Mouse (Mus musculus): Measurements from ENCODE around the gene Ccl2. TPM values are rescaled to one million over a fixed set of nuclear protein-coding genes. Genes with fewer than 3 reads are reported as not detected.

The Ccl2 gene
- polyA plus RNA-seq, 1 experiment from 2014 or later: 3.6 TPM

- Histone ChIP-seq H3K4me2 (ENCODE audit: low read length) (no peak overlapping the region), H3K36me3 (ENCODE audit: control insufficient read depth, insufficient read depth, low read length) (no peaks in the 10 kb centered on the region), H3K4me1 (ENCODE audit: control insufficient read depth, insufficient read depth, low read length) (no peaks in the 10 kb centered on the region), H3K27me3 (ENCODE audit: control insufficient read depth, insufficient read depth, low read length) (no peaks in the 10 kb centered on the region), H3K4me3 (replicated peaks; ENCODE audit: low read depth, low read length) (no peak overlapping the region), H3K9me3 (ENCODE audit: control insufficient read depth, low read length) (no peaks in the 10 kb centered on the region), H3K9ac (replicated peaks; ENCODE audit: low read length) (no peak overlapping the region), H3K27ac (replicated peaks; ENCODE audit: low read depth, low read length) (no peak overlapping the region)
- ATAC-seq (ENCODE audit: low FRiP score, low TSS enrichment) (no peak), DNase-seq (no peak)
- 71% methylated on average over 2 of the region's 2 CpGs for WGBS
Observed at GRCm38 (mm10) chr11:82030171-82030570, 5.2 kb upstream of the Ccl2 start.

- no peak overlapping the region for H3K4me2 ChIP-seq (ENCODE audit: low read length)
- no peaks in the 10 kb centered on the region for H3K36me3 ChIP-seq (ENCODE audit: control insufficient read depth, insufficient read depth, low read length)
- DNase-seq (no peak), ATAC-seq (ENCODE audit: low FRiP score, low TSS enrichment) (no peak)
- no peak overlapping the region for H3K9ac ChIP-seq (replicated peaks; ENCODE audit: low read length)
- no peak overlapping the region for H3K27ac ChIP-seq (replicated peaks; ENCODE audit: low read depth, low read length)
- no peaks in the 10 kb centered on the region for H3K4me1 ChIP-seq (ENCODE audit: control insufficient read depth, insufficient read depth, low read length)
- H3K4me3 ChIP-seq (replicated peaks; ENCODE audit: low read depth, low read length): no peak overlapping the region
- H3K9me3 ChIP-seq (ENCODE audit: control insufficient read depth, low read length): no peaks in the 10 kb centered on the region
- no peaks in the 10 kb centered on the region for H3K27me3 ChIP-seq (ENCODE audit: control insufficient read depth, insufficient read depth, low read length)
Observed at GRCm38 (mm10) chr11:82032136-82032535, 3.2 kb upstream of the Ccl2 start.

- no peak overlapping the region for H3K4me3 ChIP-seq (replicated peaks; ENCODE audit: low read depth, low read length)
- WGBS: 46% methylated on average over 8 of the region's 8 CpGs
- DNase-seq (peak; percentile 57), ATAC-seq (ENCODE audit: low FRiP score, low TSS enrichment) (no peak)
- no peaks in the 10 kb centered on the region for H3K9me3 ChIP-seq (ENCODE audit: control insufficient read depth, low read length)
- H3K27me3 ChIP-seq (ENCODE audit: control insufficient read depth, insufficient read depth, low read length): no peaks in the 10 kb centered on the region
- H3K27ac ChIP-seq (replicated peaks; ENCODE audit: low read depth, low read length): peak overlapping the region; percentile 20
- H3K4me2 ChIP-seq (ENCODE audit: low read length): no peak overlapping the region
- H3K36me3 ChIP-seq (ENCODE audit: control insufficient read depth, insufficient read depth, low read length): no peaks in the 10 kb centered on the region
- H3K9ac ChIP-seq (replicated peaks; ENCODE audit: low read length): no peak overlapping the region
- no peaks in the 10 kb centered on the region for H3K4me1 ChIP-seq (ENCODE audit: control insufficient read depth, insufficient read depth, low read length)
Observed at GRCm38 (mm10) chr11:82032678-82033344, 2.6 kb upstream of the Ccl2 start.

- H3K27me3 ChIP-seq (ENCODE audit: control insufficient read depth, insufficient read depth, low read length): no peaks in the 10 kb centered on the region
- no peaks in the 10 kb centered on the region for H3K9me3 ChIP-seq (ENCODE audit: control insufficient read depth, low read length)
- no peak overlapping the region for H3K27ac ChIP-seq (replicated peaks; ENCODE audit: low read depth, low read length)
- DNase-seq: no peak
- no peaks in the 10 kb centered on the region for H3K4me1 ChIP-seq (ENCODE audit: control insufficient read depth, insufficient read depth, low read length)
- no peaks in the 10 kb centered on the region for H3K36me3 ChIP-seq (ENCODE audit: control insufficient read depth, insufficient read depth, low read length)
- WGBS: 90% methylated on average over 7 of the region's 7 CpGs
- H3K4me2 ChIP-seq (ENCODE audit: low read length): no peak overlapping the region
- no peak for ATAC-seq (ENCODE audit: low FRiP score, low TSS enrichment)
- H3K9ac ChIP-seq (replicated peaks; ENCODE audit: low read length): no peak overlapping the region
- H3K4me3 ChIP-seq (replicated peaks; ENCODE audit: low read depth, low read length): no peak overlapping the region
Observed at GRCm38 (mm10) chr11:82034446-82034845, 925 bp upstream of the Ccl2 start.

- no peak for DNase-seq
- H3K4me1 ChIP-seq (ENCODE audit: control insufficient read depth, insufficient read depth, low read length): no peaks in the 10 kb centered on the region
- ATAC-seq (ENCODE audit: low FRiP score, low TSS enrichment): no peak
- H3K9ac ChIP-seq (replicated peaks; ENCODE audit: low read length): no peak overlapping the region
- 86% methylated on average over 2 of the region's 2 CpGs for WGBS
- H3K27ac ChIP-seq (replicated peaks; ENCODE audit: low read depth, low read length): no peak overlapping the region
- no peaks in the 10 kb centered on the region for H3K9me3 ChIP-seq (ENCODE audit: control insufficient read depth, low read length)
- no peaks in the 10 kb centered on the region for H3K27me3 ChIP-seq (ENCODE audit: control insufficient read depth, insufficient read depth, low read length)
- H3K4me2 ChIP-seq (ENCODE audit: low read length): no peak overlapping the region
- H3K36me3 ChIP-seq (ENCODE audit: control insufficient read depth, insufficient read depth, low read length): no peaks in the 10 kb centered on the region
- H3K4me3 ChIP-seq (replicated peaks; ENCODE audit: low read depth, low read length): no peak overlapping the region
Observed at GRCm38 (mm10) chr11:82035857-82036256, 486 bp downstream of the Ccl2 start.

- Histone ChIP-seq H3K4me3 (replicated peaks; ENCODE audit: low read depth, low read length) (no peak within 1 kb of the TSS), H3K36me3 (ENCODE audit: control insufficient read depth, insufficient read depth, low read length) (no peaks in the 10 kb centered on the region), H3K9ac (replicated peaks; ENCODE audit: low read length) (no peak within 1 kb of the TSS), H3K27ac (replicated peaks; ENCODE audit: low read depth, low read length) (no peak within 1 kb of the TSS), H3K9me3 (ENCODE audit: control insufficient read depth, low read length) (no peaks in the 10 kb centered on the region), H3K4me2 (ENCODE audit: low read length) (no peak within 1 kb of the TSS), H3K27me3 (ENCODE audit: control insufficient read depth, insufficient read depth, low read length) (no peaks in the 10 kb centered on the region), H3K4me1 (ENCODE audit: control insufficient read depth, insufficient read depth, low read length) (no peaks in the 10 kb centered on the region)
- 68% methylated on average over 2 of the region's 2 CpGs for WGBS
- DNase-seq (no peak), ATAC-seq (ENCODE audit: low FRiP score, low TSS enrichment) (no peak)
Observed at GRCm38 (mm10) chr11:82038535-82038934, 3.2 kb downstream of the Ccl2 start, which contains the start of gene Gm17268. TSS of gene Gm17268 (minus strand) at chr11:82038562.

- Histone ChIP-seq H3K9me3 (ENCODE audit: control insufficient read depth, low read length) (no peaks in the 10 kb centered on the region), H3K36me3 (ENCODE audit: control insufficient read depth, insufficient read depth, low read length) (no peaks in the 10 kb centered on the region), H3K27ac (replicated peaks; ENCODE audit: low read depth, low read length) (no peak overlapping the region), H3K27me3 (ENCODE audit: control insufficient read depth, insufficient read depth, low read length) (no peaks in the 10 kb centered on the region), H3K4me2 (ENCODE audit: low read length) (no peak overlapping the region), H3K4me3 (replicated peaks; ENCODE audit: low read depth, low read length) (no peak overlapping the region), H3K9ac (replicated peaks; ENCODE audit: low read length) (no peak overlapping the region), H3K4me1 (ENCODE audit: control insufficient read depth, insufficient read depth, low read length) (no peaks in the 10 kb centered on the region)
- DNase-seq: no peak
- no peak for ATAC-seq (ENCODE audit: low FRiP score, low TSS enrichment)
- WGBS: 75% methylated on average over 3 of the region's 3 CpGs
Observed at GRCm38 (mm10) chr11:82039132-82039660, 3.8 kb downstream of the Ccl2 start.

- H3K36me3 ChIP-seq (ENCODE audit: control insufficient read depth, insufficient read depth, low read length): no peaks in the 10 kb centered on the region
- no peak overlapping the region for H3K27ac ChIP-seq (replicated peaks; ENCODE audit: low read depth, low read length)
- H3K4me2 ChIP-seq (ENCODE audit: low read length): no peak overlapping the region
- ATAC-seq (ENCODE audit: low FRiP score, low TSS enrichment) (no peak), DNase-seq (no peak)
- 93% methylated on average over 4 of the region's 4 CpGs for WGBS
- no peak overlapping the region for H3K4me3 ChIP-seq (replicated peaks; ENCODE audit: low read depth, low read length)
- no peaks in the 10 kb centered on the region for H3K27me3 ChIP-seq (ENCODE audit: control insufficient read depth, insufficient read depth, low read length)
- H3K9me3 ChIP-seq (ENCODE audit: control insufficient read depth, low read length): no peaks in the 10 kb centered on the region
- no peaks in the 10 kb centered on the region for H3K4me1 ChIP-seq (ENCODE audit: control insufficient read depth, insufficient read depth, low read length)
- no peak overlapping the region for H3K9ac ChIP-seq (replicated peaks; ENCODE audit: low read length)
Observed at GRCm38 (mm10) chr11:82041671-82042080, 6.3 kb downstream of the Ccl2 start.

- DNase-seq (no peak), ATAC-seq (ENCODE audit: low FRiP score, low TSS enrichment) (no peak)
- Histone ChIP-seq H3K4me3 (replicated peaks; ENCODE audit: low read depth, low read length) (no peak within 1 kb of the TSS), H3K9ac (replicated peaks; ENCODE audit: low read length) (no peak within 1 kb of the TSS), H3K36me3 (ENCODE audit: control insufficient read depth, insufficient read depth, low read length) (no peaks in the 10 kb centered on the region), H3K4me2 (ENCODE audit: low read length) (no peak within 1 kb of the TSS), H3K4me1 (ENCODE audit: control insufficient read depth, insufficient read depth, low read length) (no peaks in the 10 kb centered on the region), H3K27ac (replicated peaks; ENCODE audit: low read depth, low read length) (no peak within 1 kb of the TSS), H3K9me3 (ENCODE audit: control insufficient read depth, low read length) (no peaks in the 10 kb centered on the region), H3K27me3 (ENCODE audit: control insufficient read depth, insufficient read depth, low read length) (no peaks in the 10 kb centered on the region)
- WGBS: 84% methylated on average over 3 of the region's 3 CpGs
Observed at GRCm38 (mm10) chr11:82045471-82045870, 10.1 kb downstream of the Ccl2 start, which contains the start of gene Ccl7. TSS of gene Ccl7 (plus strand) at chr11:82045712.

Data from midbrain, embryonic 14.5 days (tissue).